Mouse (Mus musculus): ENCODE measurements at regions not wholly inside any gene's neighbourhood (a gene's known extent, or its start where the extent isn't known, plus 50 kb on each side); places are given as distances from the start of the nearest gene placed in this dataset.

DNA sequence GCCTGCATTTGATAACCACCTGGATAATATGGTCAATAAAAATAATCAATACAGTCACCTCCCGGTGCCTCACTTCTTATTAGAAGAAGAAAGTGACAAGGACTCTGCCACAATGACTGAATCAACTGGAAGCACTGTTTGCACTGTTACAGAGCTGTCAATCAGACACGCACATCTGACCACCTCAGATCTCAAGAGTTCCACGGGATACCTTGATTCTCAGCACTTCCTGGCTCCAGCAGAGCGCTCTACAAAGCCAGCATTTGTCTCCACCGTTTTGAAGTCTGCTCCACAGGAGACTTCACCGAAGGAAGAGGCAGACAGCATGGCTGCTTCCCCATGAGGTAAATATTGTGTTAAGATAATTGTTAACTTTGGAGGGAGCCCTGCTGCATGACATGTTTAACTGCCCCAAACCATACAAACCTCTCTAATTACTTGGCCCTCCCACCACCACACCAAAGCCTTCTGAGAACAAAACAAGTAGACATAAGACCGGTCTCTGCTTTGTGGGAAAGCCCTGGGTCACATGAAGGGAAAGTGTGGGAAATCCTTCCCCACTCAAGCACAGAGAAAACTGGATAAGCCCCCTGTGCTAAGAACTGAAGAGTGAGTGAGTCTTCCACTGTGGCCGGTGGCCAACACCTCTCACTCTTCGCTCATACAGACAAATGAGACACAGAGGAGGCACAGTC is 320.2 kb downstream of the Irs2 start:
- Histone ChIP-seq H3K4me1 (replicated peaks; ENCODE audit: control insufficient read depth, insufficient read depth, low read length) (no peaks in the 10 kb centered on the region), H3K4me3 (ENCODE audit: control insufficient read depth, insufficient read depth, low read length) (no peak overlapping the region), H3K27me3 (ENCODE audit: control insufficient read depth, insufficient read depth, low read length) (no peaks in the 10 kb centered on the region), H3K27ac (ENCODE audit: control insufficient read depth, insufficient read depth, low read length) (no peak overlapping the region), H3K36me3 (ENCODE audit: control insufficient read depth, insufficient read depth, low read length) (no peaks in the 10 kb centered on the region)
- 70% methylated on average over 9 of the region's 9 CpGs for WGBS
- DNase-seq: no peak
- TF ChIP-seq CTCF (IDR thresholded peaks at IDR 0.05; ENCODE audit: borderline replicate concordance, control insufficient read depth, extremely low read depth, insufficient read depth, low read length, poor library complexity) (no peak), POLR2A (IDR thresholded peaks at IDR 0.05; ENCODE audit: control insufficient read depth, extremely low read depth, insufficient read depth, low read length, poor library complexity) (no peak)
